Mouse (Mus musculus): ENCODE results near the gene Tmbim1. TPM values are rescaled to one million over a fixed set of nuclear protein-coding genes. Genes with fewer than 3 reads are reported as not detected.

Gene Tmbim1
- total RNA-seq, 2 experiments from 2014 or later, result 1.9 to 2.1 TPM

DNA sequence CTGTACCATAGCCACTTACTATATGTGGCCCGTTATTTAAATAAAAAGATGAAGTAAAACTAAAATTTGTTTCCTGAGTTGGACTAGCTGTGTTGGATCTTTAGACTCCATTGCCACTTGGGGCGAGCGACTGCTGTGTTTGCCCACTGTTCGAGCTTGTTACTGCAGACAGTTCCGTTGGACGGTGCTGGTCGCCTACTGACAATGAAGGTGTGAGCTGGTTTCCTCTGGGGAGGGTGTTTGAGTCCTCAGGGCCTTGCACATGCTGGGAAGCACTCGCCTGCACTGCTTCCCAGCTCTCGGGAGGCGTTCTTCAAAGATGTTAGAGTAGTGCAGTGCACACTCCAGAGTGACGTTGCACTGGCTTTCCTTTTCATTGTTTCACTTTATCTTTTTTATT is 65.8 kb downstream of the Tmbim1 start:
- no peak for ATAC-seq (replicated peaks; ENCODE audit: low FRiP score, poor library complexity, severe bottlenecking)

DNA sequence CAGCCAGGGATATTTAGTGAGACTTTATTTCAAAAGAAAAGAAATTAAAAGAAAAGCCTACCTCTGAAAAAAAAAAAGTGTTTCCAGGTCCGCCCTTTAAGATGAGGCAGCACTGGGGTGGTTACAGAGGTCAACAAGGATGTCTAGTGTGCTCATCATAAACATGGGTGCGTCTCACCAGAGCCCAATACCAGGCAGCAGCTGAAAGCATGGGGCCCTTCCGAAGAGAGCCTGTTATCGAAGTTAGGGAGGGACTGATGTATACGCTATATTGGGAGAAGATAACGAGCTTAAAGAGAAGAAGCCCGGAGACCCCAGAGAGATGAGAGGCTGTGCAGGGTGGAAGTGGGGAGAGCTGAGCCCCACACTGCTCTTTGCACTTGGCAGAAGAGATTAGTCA is 66.3 kb downstream of the Tmbim1 start:
- ATAC-seq (replicated peaks; ENCODE audit: low FRiP score, poor library complexity, severe bottlenecking), result no peak

Other genes with a start within 250 kb of the Tmbim1 start
- 8.5 and 9.2 TPM in 2 replicates for gene Tns1, start 181.2 kb downstream of the Tmbim1 start, total RNA-seq (2015; ENCODE audit: low replicate concordance)
- 11.9 and 21.6 TPM in 2 replicates for gene Tns1, start 181.2 kb downstream of the Tmbim1 start, total RNA-seq (2017; ENCODE audit: low replicate concordance)
- not detected in 2 replicates for gene Rufy4, start 180.1 kb downstream of the Tmbim1 start, total RNA-seq (2015; ENCODE audit: low replicate concordance)
- gene Rufy4, start 180.1 kb downstream of the Tmbim1 start, total RNA-seq (2017; ENCODE audit: low replicate concordance), result not detected in 2 replicates
- gene Cxcr2, start 151.6 kb downstream of the Tmbim1 start, total RNA-seq (2015; ENCODE audit: low replicate concordance), result 19.2 and 25.7 TPM in 2 replicates
- gene Cxcr2, start 151.6 kb downstream of the Tmbim1 start, total RNA-seq (2017; ENCODE audit: low replicate concordance), result 23.0 and 24.7 TPM in 2 replicates
- gene Cxcr1, start 111.0 kb downstream of the Tmbim1 start, total RNA-seq (2015; ENCODE audit: low replicate concordance), result not detected in 2 replicates
- gene Cxcr1, start 111.0 kb downstream of the Tmbim1 start, total RNA-seq (2017; ENCODE audit: low replicate concordance), result not detected in 2 replicates
- gene Arpc2, start 69.5 kb downstream of the Tmbim1 start, total RNA-seq (2015; ENCODE audit: low replicate concordance), result 283 and 297 TPM in 2 replicates
- 147 and 152 TPM in 2 replicates for gene Arpc2, start 69.5 kb downstream of the Tmbim1 start, total RNA-seq (2017; ENCODE audit: low replicate concordance)
- not detected in 2 replicates for gene Gpbar1, start 27.1 kb downstream of the Tmbim1 start, total RNA-seq (2015; ENCODE audit: low replicate concordance)
- gene Gpbar1, start 27.1 kb downstream of the Tmbim1 start, total RNA-seq (2017; ENCODE audit: low replicate concordance), result not detected in 2 replicates
- gene Aamp, start 20.9 kb downstream of the Tmbim1 start, total RNA-seq (2015; ENCODE audit: low replicate concordance), result 4.6 and 10.4 TPM in 2 replicates
- 15.3 and 27.6 TPM in 2 replicates for gene Aamp, start 20.9 kb downstream of the Tmbim1 start, total RNA-seq (2017; ENCODE audit: low replicate concordance)
- 7.1 and 17.7 TPM in 2 replicates for gene Pnkd, start 20.7 kb downstream of the Tmbim1 start, total RNA-seq (2015; ENCODE audit: low replicate concordance)
- gene Pnkd, start 20.7 kb downstream of the Tmbim1 start, total RNA-seq (2017; ENCODE audit: low replicate concordance), result 2.4 TPM in 1 of 2 replicates, not detected in the other
- gene Catip, start 56.5 kb upstream of the Tmbim1 start, total RNA-seq (2015; ENCODE audit: low replicate concordance), result not detected in 2 replicates
- not detected in 2 replicates for gene Catip, start 56.5 kb upstream of the Tmbim1 start, total RNA-seq (2017; ENCODE audit: low replicate concordance)
- gene Slc11a1, start 69.6 kb upstream of the Tmbim1 start, total RNA-seq (2015; ENCODE audit: low replicate concordance), result 20.2 and 37.0 TPM in 2 replicates
- 3.0 and 12.7 TPM in 2 replicates for gene Slc11a1, start 69.6 kb upstream of the Tmbim1 start, total RNA-seq (2017; ENCODE audit: low replicate concordance)
- 30.7 and 40.5 TPM in 2 replicates for gene Ctdsp1, start 85.9 kb upstream of the Tmbim1 start, total RNA-seq (2015; ENCODE audit: low replicate concordance)
- gene Ctdsp1, start 85.9 kb upstream of the Tmbim1 start, total RNA-seq (2017; ENCODE audit: low replicate concordance), result 10.5 and 22.8 TPM in 2 replicates
- not detected in 2 replicates for gene Vil1, start 103.8 kb upstream of the Tmbim1 start, total RNA-seq (2015; ENCODE audit: low replicate concordance)
- not detected in 2 replicates for gene Vil1, start 103.8 kb upstream of the Tmbim1 start, total RNA-seq (2017; ENCODE audit: low replicate concordance)
- 12.1 and 15.4 TPM in 2 replicates for gene Cnot9, start 200.4 kb upstream of the Tmbim1 start, total RNA-seq (2015; ENCODE audit: low replicate concordance)
- gene Cnot9, start 200.4 kb upstream of the Tmbim1 start, total RNA-seq (2017; ENCODE audit: low replicate concordance), result 15.9 and 28.2 TPM in 2 replicates
- gene Plcd4, start 237.3 kb upstream of the Tmbim1 start, total RNA-seq (2015; ENCODE audit: low replicate concordance), result not detected in 2 replicates
- gene Plcd4, start 237.3 kb upstream of the Tmbim1 start, total RNA-seq (2017; ENCODE audit: low replicate concordance), result 1.4 TPM in 1 of 2 replicates, not detected in the other
- 7.1 and 9.8 TPM in 2 replicates for gene Usp37, start 238.7 kb upstream of the Tmbim1 start, total RNA-seq (2015; ENCODE audit: low replicate concordance)
- 12.4 and 28.7 TPM in 2 replicates for gene Usp37, start 238.7 kb upstream of the Tmbim1 start, total RNA-seq (2017; ENCODE audit: low replicate concordance)

Data from erythroblast, adult 5-6 weeks (primary cell).